Mouse (Mus musculus) B cell, adult 2 months (primary cell): Measurements from ENCODE around the gene Hist1h2be.
"Not testable (repeated sequence)": the region's sequence is repeated elsewhere in the genome, so short reads cannot be mapped to it uniquely, and the experiment has no call there.

Experiments
- DNase-seq, 2 experiments: peaks; one replicate each; pipeline ENCODE4 v3.0.0; 2022

Hist1h2be gene

GRCm38 (mm10) chr13:23544787-23545120, 76.2 kb downstream of the Hist1h2be start:
- not testable (repeated sequence) for DNase-seq

- DNase-seq, result peak; percentile 86 to 88
These were observed 76.7 kb downstream of the Hist1h2be start, which contains the start of gene Hist1h3f for GRCm38 (mm10) chr13:23543965-23544786. Hist1h3f (plus strand) TSS chr13:23544052.

DNA sequence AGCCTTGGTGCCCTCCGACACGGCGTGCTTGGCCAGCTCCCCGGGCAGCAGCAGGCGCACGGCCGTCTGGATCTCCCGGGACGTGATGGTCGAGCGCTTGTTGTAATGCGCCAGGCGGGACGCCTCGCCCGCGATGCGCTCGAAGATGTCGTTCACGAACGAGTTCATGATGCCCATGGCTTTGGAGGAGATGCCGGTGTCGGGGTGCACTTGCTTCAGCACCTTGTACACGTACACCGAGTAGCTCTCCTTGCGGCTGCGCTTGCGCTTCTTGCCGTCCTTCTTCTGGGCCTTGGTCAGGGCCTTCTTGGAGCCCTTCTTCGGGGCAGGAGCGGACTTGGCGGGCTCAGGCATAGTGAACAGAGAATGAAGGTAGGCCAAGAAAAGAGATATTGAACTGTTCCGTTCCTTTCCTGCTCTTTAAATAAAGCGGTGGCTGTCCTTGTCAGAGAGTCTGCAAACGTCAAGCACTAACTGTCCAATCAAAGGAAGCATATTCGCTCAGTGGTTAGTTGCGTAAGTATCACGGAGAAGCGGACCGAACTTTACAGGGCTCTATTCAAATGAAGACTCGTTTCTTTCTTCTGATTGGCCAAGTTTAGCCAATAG, 77.8 kb downstream of the Hist1h2be start, which contains the start of gene Hist1h2bh:
Hist1h2bh (minus strand) TSS at position 394 of the 609 bp plus-strand sequence.
- DNase-seq, result peak; percentile 74

DNA sequence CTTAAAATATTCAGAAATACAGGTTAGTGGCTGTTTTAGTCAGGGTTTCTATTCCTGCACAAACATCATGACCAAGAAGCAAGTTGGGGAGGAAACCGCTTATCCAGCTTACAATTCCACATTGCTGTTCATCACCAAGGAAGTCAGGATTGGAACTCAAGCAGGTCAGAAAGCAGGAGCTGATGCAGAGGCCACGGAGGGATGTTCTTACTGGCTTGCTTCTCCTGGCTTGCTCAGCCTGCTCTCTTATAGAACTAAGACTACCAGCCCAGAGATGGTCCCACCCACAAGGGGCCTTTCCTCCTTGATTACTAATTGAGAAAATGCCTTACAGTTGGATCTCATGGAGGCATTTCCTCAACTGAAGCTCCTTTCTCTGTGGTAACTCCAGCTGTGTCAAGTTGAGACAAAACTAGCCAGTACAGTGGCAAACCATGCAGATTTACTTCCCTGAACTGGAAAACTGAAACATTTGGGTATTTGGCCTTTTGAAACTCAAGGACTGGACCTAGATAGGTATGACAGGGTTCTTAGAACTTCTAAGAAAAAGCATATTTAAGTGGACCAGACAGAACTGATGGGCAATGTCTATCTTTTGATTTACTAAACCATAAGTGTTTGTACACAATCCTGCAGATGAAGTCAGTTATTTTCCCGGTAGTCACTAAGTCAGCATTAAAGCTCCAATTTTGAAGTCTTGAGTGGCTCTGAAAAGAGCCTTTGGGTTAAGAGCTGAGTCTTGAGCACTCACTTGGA, 78.5 kb downstream of the Hist1h2be start:
- not testable (repeated sequence) for DNase-seq

DNA sequence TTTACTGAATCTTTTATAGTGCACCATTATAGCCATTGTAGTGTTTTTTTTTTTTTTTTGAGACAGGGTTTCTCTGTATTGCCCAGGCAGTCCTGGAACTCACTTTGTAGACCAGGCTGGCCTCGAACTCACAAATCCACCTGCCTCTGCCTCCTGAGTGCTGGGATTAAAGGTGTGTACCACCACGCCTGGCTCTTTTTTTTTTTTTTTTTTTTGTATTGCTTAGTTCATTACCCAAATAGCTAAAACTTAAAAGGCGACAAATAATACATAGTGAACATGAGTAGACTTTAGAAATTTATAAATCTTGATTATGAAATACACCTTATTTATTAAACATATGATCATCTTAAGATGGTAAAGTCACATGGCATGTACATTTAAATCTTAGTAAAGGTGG, 79.4 kb downstream of the Hist1h2be start:
- DNase-seq, result no peak

DNA sequence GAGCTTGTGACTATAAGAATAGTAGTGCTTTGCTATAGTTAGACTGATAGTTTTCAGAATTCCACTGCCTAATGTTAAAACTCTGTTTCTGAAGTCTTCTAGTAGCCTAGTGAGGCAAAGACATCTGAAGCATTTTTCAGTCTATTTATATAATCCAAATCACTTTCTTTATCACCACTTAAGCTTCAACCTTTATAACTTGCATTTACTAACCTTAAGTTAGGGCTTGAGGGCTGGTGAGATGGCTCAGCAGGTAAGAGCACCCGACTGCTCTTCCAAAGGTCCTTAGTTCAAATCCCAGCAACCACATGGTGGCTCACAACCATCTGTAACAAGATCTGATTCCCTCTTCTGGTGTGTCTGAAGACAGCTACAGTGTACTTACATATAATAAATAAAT, 81.1 kb downstream of the Hist1h2be start:
- DNase-seq, result not testable (repeated sequence)

DNA sequence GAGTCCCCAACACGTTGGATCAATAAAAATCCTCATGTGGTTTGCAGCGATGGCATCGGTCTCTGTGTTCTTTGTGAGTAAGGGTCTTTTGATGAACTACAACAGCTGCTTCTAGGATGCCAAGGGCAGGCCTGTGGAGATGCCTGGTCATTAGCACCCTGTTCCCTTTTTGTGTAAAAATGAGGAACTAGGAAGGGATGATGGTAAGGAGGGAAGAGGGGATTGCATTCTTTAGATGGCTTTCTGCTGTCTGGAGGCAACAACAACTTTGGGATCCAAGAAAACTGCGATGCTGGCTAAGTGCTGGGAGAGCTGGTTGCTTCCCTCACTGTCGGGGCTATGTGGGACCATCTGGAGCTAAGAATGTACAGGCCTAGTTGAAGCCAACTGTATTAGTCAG, 82.7 kb downstream of the Hist1h2be start:
- DNase-seq, result no peak

DNA sequence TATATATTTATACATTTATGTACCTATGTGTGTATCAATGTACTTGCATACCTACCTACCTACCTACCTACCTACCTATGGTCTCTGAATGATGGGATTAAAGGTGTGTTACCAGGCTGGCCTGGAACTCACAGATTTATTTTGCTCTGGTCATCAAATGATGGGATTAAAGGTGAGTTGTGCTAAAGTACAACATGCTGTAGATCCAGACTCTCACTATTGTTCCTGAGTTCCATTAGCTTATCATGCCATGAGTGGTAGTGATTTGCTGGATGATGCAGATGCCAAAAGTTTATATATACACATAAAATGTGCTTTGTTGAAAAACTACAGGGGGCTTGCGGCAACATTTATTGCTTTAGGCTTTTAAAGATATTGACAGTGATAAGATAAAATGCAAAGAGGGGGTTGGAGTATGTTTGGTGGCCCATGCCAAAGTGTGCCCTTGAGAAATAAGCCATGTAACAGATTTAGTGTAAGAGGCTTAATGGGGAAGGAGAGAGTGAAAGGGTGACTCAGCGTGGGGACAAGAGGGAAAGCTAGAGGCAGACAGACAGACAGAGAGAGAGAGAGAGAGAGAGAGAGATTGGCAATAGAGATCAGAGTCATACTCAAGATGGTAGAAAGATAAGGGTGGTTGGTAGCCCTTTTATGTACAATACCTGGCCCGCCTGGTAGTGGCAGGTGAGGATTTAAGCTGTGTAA, 83.8 kb downstream of the Hist1h2be start:
- DNase-seq, result no peak

DNA sequence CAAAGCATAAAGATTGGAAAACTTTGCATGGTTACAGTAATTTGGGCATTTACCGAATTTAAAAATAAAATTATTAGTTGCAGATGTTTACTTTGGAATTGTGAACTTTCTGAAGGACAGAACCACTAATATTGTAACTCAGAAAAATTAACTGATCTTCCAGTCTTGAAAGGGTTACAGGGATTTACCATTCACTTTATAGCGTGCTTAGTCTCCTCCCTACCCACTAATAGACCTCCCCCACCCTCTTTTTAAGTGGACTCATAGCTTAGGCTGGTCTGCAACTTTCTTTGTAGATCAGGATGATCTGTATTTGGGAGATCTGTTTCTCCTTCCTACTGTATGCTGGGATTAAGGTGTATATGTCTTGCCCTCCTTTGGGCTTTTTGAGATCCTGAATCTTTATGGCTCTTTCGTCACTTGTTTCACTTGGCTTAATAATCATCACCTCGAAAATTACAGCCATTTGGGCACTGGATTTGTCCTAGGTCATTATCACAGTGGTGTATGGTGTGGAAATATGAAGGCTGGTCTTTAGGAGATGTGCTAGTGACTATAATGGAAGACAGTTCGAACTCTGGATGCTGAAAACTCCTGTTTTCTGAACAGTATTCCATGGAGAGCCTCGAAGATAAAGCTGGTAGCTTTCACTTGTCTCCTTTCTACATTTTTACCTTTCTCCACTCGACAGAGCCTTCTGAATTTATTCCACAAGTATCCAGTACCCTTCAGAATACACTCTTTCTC, 84.7 kb downstream of the Hist1h2be start:
- no peak for DNase-seq

- peak; percentile 81 to 85 for DNase-seq
These were observed 85.5 kb downstream of the Hist1h2be start, which contains the start of gene Hist1h3g for GRCm38 (mm10) chr13:23535137-23536075. Hist1h3g (plus strand) TSS chr13:23535422.

GRCm38 (mm10) chr13:23534368-23535131, 86.4 kb downstream of the Hist1h2be start:
- DNase-seq, result no peak
